Mouse (Mus musculus): Measurements from ENCODE around the gene Ascc1. TPM values are rescaled to one million over a fixed set of nuclear protein-coding genes. Genes with fewer than 3 reads are reported as not detected.

Ascc1 gene
- polyA plus RNA-seq (2014; fragmentation: Illumina TruSeq; extraction: RNeasy Lipid Tissue Mini Kit (QIAGEN cat#74804)), result 17.0 TPM

DNA sequence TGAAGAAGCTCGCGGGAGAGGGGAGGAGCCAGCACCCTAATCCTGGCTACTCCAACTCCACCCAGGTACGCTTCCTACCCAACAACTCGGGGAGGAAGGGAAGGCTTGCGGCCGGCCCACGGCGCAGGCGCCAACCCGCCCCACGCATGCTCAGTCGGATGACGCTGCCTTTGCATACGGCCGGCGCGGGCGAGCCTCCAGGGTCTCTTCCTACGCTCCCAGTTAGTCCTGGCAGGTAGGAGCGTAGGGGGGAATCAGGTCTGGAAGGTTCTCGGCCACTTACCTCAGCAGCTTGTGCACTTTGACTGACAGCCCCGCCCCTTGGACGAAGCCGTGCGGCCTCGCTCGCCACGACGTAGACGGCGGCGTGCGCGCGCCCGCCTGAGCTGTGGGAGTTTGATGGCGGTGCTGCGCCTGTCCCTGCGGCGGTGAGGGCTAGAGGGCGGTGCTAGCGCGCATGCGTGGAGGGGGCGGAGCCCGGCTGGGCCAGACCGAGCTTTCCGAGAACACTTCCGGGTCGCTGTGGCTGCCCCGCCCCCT, at the start of gene Ascc1, which contains the start of gene Anapc16:
Gene Ascc1 (plus strand): TSS at position 133 of the 540 bp plus-strand sequence.
Gene Anapc16 (minus strand): TSS at position 463 of the 540 bp plus-strand sequence.

DNA sequence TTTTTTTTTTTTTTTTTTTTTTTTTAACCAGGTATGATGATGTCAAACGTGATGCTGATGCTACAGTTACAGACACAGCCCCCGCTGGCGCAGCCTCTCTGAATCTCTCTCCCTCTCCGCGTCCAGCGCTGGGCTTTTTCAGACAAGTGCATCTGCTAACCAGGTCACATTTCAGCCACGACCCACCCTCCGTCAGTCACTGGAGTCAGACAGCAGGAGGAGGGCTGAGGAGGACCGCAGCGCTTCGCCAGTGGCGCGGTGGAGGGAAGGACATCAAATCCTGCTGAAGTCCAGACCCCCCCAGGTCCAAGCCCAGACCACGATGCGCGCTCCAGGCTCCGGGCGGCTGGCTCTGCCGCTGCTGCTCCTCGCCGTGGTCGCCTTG, 103.5 kb downstream of the Ascc1 start, which contains the start of gene Spock2:
Gene Spock2 (plus strand): TSS at position 74 of the 385 bp plus-strand sequence.

Other genes with a start within 250 kb of the Ascc1 start
- 5.8 TPM for gene Dnajb12, start 123.2 kb upstream of the Ascc1 start, polyA plus RNA-seq (2014; fragmentation: Illumina TruSeq; extraction: RNeasy Lipid Tissue Mini Kit (QIAGEN cat#74804))
- gene Ddit4, start 51.0 kb upstream of the Ascc1 start, polyA plus RNA-seq (2014; fragmentation: Illumina TruSeq; extraction: RNeasy Lipid Tissue Mini Kit (QIAGEN cat#74804)), result 11.5 TPM
- gene Anapc16, start 330 bp downstream of the Ascc1 start, polyA plus RNA-seq (2014; fragmentation: Illumina TruSeq; extraction: RNeasy Lipid Tissue Mini Kit (QIAGEN cat#74804)), result 32.2 TPM
- 52.6 TPM for gene Spock2, start 103.4 kb downstream of the Ascc1 start, polyA plus RNA-seq (2014; fragmentation: Illumina TruSeq; extraction: RNeasy Lipid Tissue Mini Kit (QIAGEN cat#74804))
- gene Chst3, start 216.5 kb downstream of the Ascc1 start, polyA plus RNA-seq (2014; fragmentation: Illumina TruSeq; extraction: RNeasy Lipid Tissue Mini Kit (QIAGEN cat#74804)), result 3.7 TPM

All from ovary, adult 10 weeks (tissue).